Mouse (Mus musculus) heart, adult 2 months (tissue): ENCODE measurements at regions not wholly inside any gene's neighbourhood (a gene's known extent, or its start where the extent isn't known, plus 50 kb on each side); places are given as distances from the start of the nearest gene placed in this dataset.
A peak's percentile ranks its signal among the peaks of the same experiment; 100 is the strongest.

Experiments
- DNase-seq, 2 experiments: peaks; one replicate each; pipeline ENCODE4 v3.0.0; 2021
- H3K27ac ChIP-seq: fragments of 200-600 bp; 2 replicates; pipeline ENCODE4 v1.8.1; 2022
- H3K27me3 ChIP-seq: fragments of 200-500 bp; 2 replicates; pipeline ENCODE4 v1.6.1; 2012; ENCODE audit warnings: mild to moderate bottlenecking, low read length, inconsistent platforms, mixed read lengths; ENCODE audit not compliant: control insufficient read depth, insufficient read depth
- H3K36me3 ChIP-seq: fragments of 200-500 bp; 2 replicates; pipeline ENCODE4 v1.6.1; 2012; ENCODE audit warnings: low read length, inconsistent platforms; ENCODE audit not compliant: control insufficient read depth, insufficient read depth
- H3K4me1 ChIP-seq: fragments of 200-500 bp; 2 replicates; pipeline ENCODE4 v1.6.1; 2011; ENCODE audit warnings: low read length; ENCODE audit not compliant: control insufficient read depth, insufficient read depth
- H3K4me3 ChIP-seq: fragments of 200-600 bp; 2 replicates; pipeline ENCODE4 v1.8.1; 2022
- H3K79me2 ChIP-seq: fragments of 200-500 bp; replicated peaks from 2 replicates; pipeline ENCODE4 v1.6.1; 2012; ENCODE audit warnings: mild to moderate bottlenecking, inconsistent platforms, low read length, moderate library complexity, mixed read lengths; ENCODE audit not compliant: control insufficient read depth, insufficient read depth
- H3K9ac ChIP-seq: fragments of 200-500 bp; 2 replicates; pipeline ENCODE4 v1.6.1; 2012; ENCODE audit warnings: low read depth, mild to moderate bottlenecking, control low read depth, inconsistent platforms, low read length, mixed read lengths
- CTCF ChIP-seq: fragments of 200-600 bp; IDR thresholded peaks from 2 replicates; pipeline ENCODE4 v1.8.1; 2022; ENCODE audit warnings: antibody characterized with exemption, mild to moderate bottlenecking, moderate library complexity
- EP300 ChIP-seq: fragments of 200-500 bp; IDR thresholded peaks from 2 replicates; pipeline ENCODE4 v1.6.1; 2011; ENCODE audit warnings: low read depth, low read length, control low read depth; ENCODE audit not compliant: insufficient read depth
- POLR2A ChIP-seq: fragments of 200-500 bp; IDR thresholded peaks from 2 replicates; pipeline ENCODE4 v1.6.1; 2011; ENCODE audit warnings: mild to moderate bottlenecking, low read depth, low read length, control low read depth; ENCODE audit not compliant: insufficient read depth
- WGBS: fragments of 180-500 bp; shearing (Covaris S2); methylation state at CpG from one replicate; pipeline ENCODE4 v1.1.7; 2018; 5-methylcytosine and 5-hydroxymethylcytosine counted together
- intact Hi-C: fragments of 180-260 bp; cut with DNase I; formaldehyde crosslinking; loops from one replicate; pipeline ENCODE4 v1.15.1; 2025

DNA sequence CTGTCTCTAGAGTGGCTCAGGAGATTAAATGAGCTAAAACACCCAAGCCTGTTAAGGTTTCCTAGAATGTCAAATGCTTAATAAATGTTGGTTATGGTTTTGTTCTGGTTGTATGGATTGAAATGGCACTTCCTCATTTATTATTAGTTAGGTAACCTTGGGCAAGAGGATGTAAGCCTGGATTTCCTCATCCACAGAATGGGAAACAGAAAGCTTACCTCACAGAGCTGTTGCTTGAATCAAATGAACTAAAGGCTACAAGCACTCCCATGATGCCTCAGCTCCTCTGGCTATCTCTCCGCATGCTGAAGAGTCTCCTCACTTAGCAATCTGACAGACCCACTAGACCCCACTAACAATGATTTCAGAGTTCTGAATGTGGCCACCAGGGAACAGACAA lies 82.8 kb upstream of the Pcgf5 start:
- intact Hi-C loops = loop anchor here (5.0 kb wide), 2 partner anchors 82 to 172 kb away; partner anchors contain the start of gene Pcgf5
- TF ChIP-seq EP300 (no peak), POLR2A (no peak), CTCF (no peak)
- H3K27me3 ChIP-seq = no peaks in the 10 kb centered on the region
- DNase-seq = no peak
- no peaks in the 10 kb centered on the region for H3K79me2 ChIP-seq
- H3K9ac ChIP-seq = no peak overlapping the region
- no peak overlapping the region for H3K4me3 ChIP-seq
- H3K36me3 ChIP-seq = peaks cover 6% of the 10 kb centered on the region
- H3K4me1 ChIP-seq = peaks cover 3% of the 10 kb centered on the region
- WGBS = 91% methylated on average over 1 of the region's 1 CpGs
- H3K27ac ChIP-seq = peak overlapping the region; percentile 95

DNA sequence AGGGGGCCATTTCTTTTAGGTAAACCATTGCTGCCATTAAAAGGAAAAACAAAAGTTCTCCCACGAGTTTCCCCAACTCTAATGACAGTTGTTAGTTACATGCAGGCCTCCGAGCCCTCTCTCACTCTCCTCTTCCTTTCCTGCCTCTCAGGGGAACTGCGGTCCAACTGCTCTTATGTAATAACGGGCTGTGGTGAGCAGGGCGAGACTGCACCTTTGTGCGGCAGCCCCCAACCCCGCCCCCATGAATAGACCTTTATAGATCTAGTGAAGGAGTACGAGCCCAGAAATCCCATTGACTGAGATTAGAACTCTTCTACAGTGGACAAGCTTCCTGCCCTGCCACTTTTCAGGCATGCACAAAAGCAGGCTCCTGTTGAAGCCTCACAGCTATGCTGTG lies 81.8 kb upstream of the Pcgf5 start:
- WGBS = 38% methylated on average over 8 of the region's 8 CpGs
- no peaks in the 10 kb centered on the region for H3K79me2 ChIP-seq
- H3K36me3 ChIP-seq = peaks cover 6% of the 10 kb centered on the region
- H3K27ac ChIP-seq = peak overlapping the region; percentile 53
- no peak overlapping the region for H3K4me3 ChIP-seq
- H3K9ac ChIP-seq = no peak overlapping the region; the same call in 1 of the 2 replicates
- no peaks in the 10 kb centered on the region for H3K27me3 ChIP-seq
- no peak for DNase-seq
- peaks cover 3% of the 10 kb centered on the region for H3K4me1 ChIP-seq
- intact Hi-C loops = loop anchor here (5.0 kb wide), 2 partner anchors 81 to 171 kb away; partner anchors contain the start of gene Pcgf5
- no peak for TF ChIP-seq EP300
- TF ChIP-seq CTCF = no peak
- TF ChIP-seq POLR2A = no peak

DNA sequence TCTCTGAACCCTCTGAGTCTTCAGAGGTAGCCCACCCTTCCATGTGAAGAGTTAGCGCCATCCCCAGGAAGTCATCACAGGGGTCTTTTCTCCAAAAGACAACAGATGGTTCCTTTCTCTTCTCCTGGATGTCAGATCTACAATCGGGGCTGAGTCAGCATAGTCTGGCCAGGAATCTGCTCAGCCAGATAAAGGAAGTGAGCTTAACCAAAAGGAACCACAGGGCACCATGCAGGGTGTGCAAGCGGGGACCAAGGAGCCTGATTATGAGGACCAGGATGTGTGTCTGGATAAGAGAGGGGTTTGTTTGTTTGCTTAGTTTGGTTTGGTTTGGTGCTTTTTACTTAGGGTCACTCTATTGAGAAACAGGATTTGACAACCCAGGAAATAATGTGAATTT lies 74.6 kb upstream of the Pcgf5 start:
- Histone ChIP-seq H3K4me3 (no peak overlapping the region), H3K9ac (no peak overlapping the region), H3K27ac (no peak overlapping the region), H3K4me1 (no peaks in the 10 kb centered on the region), H3K79me2 (no peaks in the 10 kb centered on the region), H3K27me3 (no peaks in the 10 kb centered on the region), H3K36me3 (no peaks in the 10 kb centered on the region)
- no peak for DNase-seq
- intact Hi-C loops = no loop called here
- 29% methylated on average over 3 of the region's 3 CpGs for WGBS
- TF ChIP-seq POLR2A = no peak
- TF ChIP-seq EP300 = no peak
- no peak for TF ChIP-seq CTCF

DNA sequence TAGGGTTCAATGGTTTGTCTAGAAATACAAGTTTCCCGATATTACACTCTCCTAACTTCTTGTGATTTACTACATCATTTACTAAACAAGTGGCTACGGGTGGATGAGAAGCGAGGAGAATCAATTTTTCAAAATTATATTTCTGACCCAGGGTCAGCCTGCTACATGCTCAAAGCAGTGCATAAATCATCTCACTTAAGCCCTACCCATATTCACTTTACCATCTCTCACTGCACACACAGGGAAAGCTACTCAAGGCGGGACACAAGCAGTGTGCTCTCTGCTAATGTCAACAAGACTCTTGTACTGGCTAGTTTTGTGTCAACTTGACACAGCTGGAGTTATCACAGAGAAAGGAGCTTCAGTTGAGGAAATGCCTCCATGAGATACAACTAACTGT lies 62.6 kb upstream of the Pcgf5 start:
- DNase-seq = no peak
- Histone ChIP-seq H3K9ac (no peak overlapping the region), H3K36me3 (no peaks in the 10 kb centered on the region), H3K27me3 (no peaks in the 10 kb centered on the region), H3K4me1 (no peaks in the 10 kb centered on the region), H3K4me3 (no peak overlapping the region), H3K79me2 (no peaks in the 10 kb centered on the region), H3K27ac (no peak overlapping the region)
- WGBS = 90% methylated on average over 4 of the region's 4 CpGs
- TF ChIP-seq EP300 (no peak), POLR2A (no peak), CTCF (no peak)
- intact Hi-C loops = no loop called here

DNA sequence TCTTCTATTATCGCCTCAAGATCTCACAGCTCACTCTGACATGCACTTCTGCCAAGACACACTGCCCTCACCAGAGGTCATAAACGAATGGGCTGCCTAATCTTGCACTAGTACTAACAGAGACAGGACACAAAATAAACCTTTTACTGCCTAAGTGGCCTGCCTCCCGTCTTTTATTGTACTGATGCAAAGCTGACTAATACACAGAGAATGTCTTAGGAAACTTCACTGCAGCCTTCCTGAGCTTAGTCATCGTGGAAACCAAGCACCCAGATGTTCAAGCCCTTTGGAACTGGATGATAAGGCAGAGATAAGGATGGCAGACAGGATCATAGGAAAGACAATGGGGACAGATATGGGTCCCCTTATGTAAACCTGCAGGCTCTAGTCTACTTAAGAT lies 57.3 kb upstream of the Pcgf5 start:
- H3K79me2 ChIP-seq = no peaks in the 10 kb centered on the region
- H3K9ac ChIP-seq = no peak overlapping the region
- WGBS = 33% methylated on average over 4 of the region's 4 CpGs
- no peak overlapping the region for H3K27ac ChIP-seq
- intact Hi-C loops = no loop called here
- no peaks in the 10 kb centered on the region for H3K4me1 ChIP-seq
- TF ChIP-seq POLR2A (no peak), CTCF (no peak), EP300 (no peak)
- no peaks in the 10 kb centered on the region for H3K36me3 ChIP-seq
- no peak for DNase-seq
- no peak overlapping the region for H3K4me3 ChIP-seq
- no peaks in the 10 kb centered on the region for H3K27me3 ChIP-seq

DNA sequence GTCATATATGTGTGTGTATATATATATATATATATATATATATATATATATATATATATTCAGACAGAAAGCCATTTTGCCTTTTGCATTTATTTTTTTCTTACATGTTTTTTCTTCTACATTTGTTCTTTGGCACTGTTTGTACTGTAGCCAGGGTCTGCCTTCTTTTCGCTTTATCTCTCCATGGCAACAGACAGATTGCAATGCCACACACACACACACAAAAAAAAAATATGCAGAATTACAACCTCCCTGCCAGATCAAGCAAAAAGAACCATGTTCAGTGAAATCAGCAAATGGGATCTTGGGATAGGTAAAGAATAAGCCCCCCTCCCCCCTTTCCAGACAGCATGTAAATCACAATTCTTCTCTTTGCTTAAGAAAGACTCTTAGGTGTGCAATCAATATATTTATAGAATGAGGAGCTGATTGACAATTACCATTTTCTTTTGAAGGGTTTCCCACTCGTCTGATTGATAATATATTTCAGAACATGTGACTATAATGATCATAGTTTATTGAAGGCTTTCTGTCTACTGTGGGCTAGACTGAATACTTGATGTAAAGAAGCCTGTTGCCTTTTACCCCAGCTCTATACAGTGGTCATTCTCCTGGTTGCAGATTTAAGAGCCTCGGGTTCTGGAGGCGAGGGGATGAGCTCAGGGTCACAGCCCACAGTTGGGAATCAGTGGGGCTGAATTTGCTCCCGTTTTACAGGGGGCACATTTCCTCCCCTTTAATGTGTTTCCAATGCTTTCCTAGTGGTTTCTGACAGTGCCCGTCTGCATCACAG lies 54.7 kb upstream of the Pcgf5 start:
- no peak for DNase-seq
- Histone ChIP-seq H3K27me3 (no peaks in the 10 kb centered on the region), H3K79me2 (no peaks in the 10 kb centered on the region), H3K36me3 (no peaks in the 10 kb centered on the region), H3K4me1 (no peaks in the 10 kb centered on the region), H3K9ac (no peak overlapping the region), H3K27ac (no peak overlapping the region), H3K4me3 (no peak overlapping the region)
- no peak for TF ChIP-seq EP300
- TF ChIP-seq CTCF = no peak
- WGBS = 62% methylated on average over 6 of the region's 6 CpGs
- intact Hi-C loops = no loop called here
